In the genomic region with DNA sequence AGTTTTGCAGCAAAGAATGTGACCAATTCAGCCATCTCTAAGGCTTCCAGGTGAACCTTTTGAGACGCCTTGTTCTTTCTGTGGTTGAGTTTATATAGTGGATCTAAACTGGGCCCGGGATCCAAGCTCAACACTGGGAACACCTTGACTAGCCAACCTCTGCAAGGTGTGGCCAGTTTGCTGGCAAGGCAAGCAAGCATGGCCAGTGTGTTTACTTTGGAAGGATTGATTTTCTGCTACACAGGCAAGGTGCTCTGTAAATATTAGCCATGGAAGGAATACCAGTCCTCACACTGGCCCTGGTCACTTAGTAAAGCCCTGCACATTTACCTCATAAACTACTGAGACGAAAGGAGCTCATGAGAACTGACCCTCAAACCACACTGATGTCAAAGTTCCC, we compare ENCODE assay signal across 17 mouse cellular contexts.
DNase-seq lines count a peak whose midpoint lies in the region; ATAC-seq and TF ChIP-seq lines count a peak whose summit lies in the region.
"Had no signal": no experiment of that assay in that cellular context is flagged by ENCODE, and none has a peak within 500 bp of the region (broad histone marks: within the 10 kb centered on the region; RNA-seq: fewer than 3 reads in every experiment).

No protein-coding gene starts in this region.

- peak; percentile 42; the same call in 1 of the 2 replicates for ATAC-seq in intestine, embryonic 16.5 days
- peak; percentile 93 for ATAC-seq in liver, postnatal 0 days
- ATAC-seq: forebrain, embryonic 13.5 days; midbrain, embryonic 15.5 days had no signal

- WGBS in intestine, embryonic 16.5 days = 59% methylated on average over 3 of the region's 3 CpGs
- WGBS in kidney, adult 2 months = 50% methylated on average over 3 of the region's 3 CpGs
- 49% methylated on average over 3 of the region's 3 CpGs for WGBS in liver, postnatal 0 days (ENCODE audit: insufficient replicate concordance)

- no peaks in the 10 kb centered on the region for H3K9me3 ChIP-seq in intestine, embryonic 16.5 days (ENCODE audit: control insufficient read depth, low read length)
- H3K9me3 ChIP-seq in liver, postnatal 0 days (ENCODE audit: low read length) = no peaks in the 10 kb centered on the region
- H3K9me3 ChIP-seq: forebrain, embryonic 13.5 days; hindbrain, embryonic 15.5 days; midbrain, embryonic 15.5 days had no signal

- no peak for TF ChIP-seq CTCF in kidney, adult 2 months (conservative IDR thresholded peaks at IDR 0.05; ENCODE audit: insufficient read depth, insufficient read length, low read depth, low read length)
- TF ChIP-seq CTCF in liver, postnatal 0 days (IDR thresholded peaks at IDR 0.05; ENCODE audit: low read depth) = no peak

- no peak for TF ChIP-seq POLR2A in kidney, adult 2 months (IDR thresholded peaks at IDR 0.05; ENCODE audit: low read depth, low read length)

- H3K9ac ChIP-seq in intestine, embryonic 16.5 days (ENCODE audit: low read depth, low read length) = no peak overlapping the region
- H3K9ac ChIP-seq in liver, postnatal 0 days (replicated peaks) = no peak overlapping the region
- H3K9ac ChIP-seq: forebrain, embryonic 13.5 days; hindbrain, embryonic 15.5 days; lung, embryonic 14.5 days; midbrain, embryonic 15.5 days had no signal

- no peak for TF ChIP-seq EP300 in liver, postnatal 0 days (IDR thresholded peaks at IDR 0.05; ENCODE audit: low read depth)

- DNase-seq in kidney, adult 2 months = peak; percentile 74
- DNase-seq in kidney, postnatal 25 days = peak; percentile 36 to 69
- DNase-seq in liver, postnatal 0 days = peak; percentile 36
- no peak for DNase-seq in layer of hippocampus, postnatal 25 days (ENCODE audit: extremely low spot score in 1 of 2, low spot score in 1 of 2)
- no peak for DNase-seq in thymus, postnatal 0 days (ENCODE audit: low spot score)
- DNase-seq in thymus, postnatal 10 days (ENCODE audit: low spot score in 2 of 2) = no peak
- DNase-seq: adrenal gland, postnatal 10 days; cerebellum, adult 11-12 months; cerebellum, postnatal 36 days; heart, postnatal 14 days; lung, embryonic 14.5 days; spleen, adult 18-20 months had no signal

- peaks cover 6% of the 10 kb centered on the region; the same call in 1 of the 2 replicates for H3K4me1 ChIP-seq in intestine, embryonic 16.5 days (ENCODE audit: control insufficient read depth, insufficient read depth, low read length)
- H3K4me1 ChIP-seq in kidney, adult 2 months (ENCODE audit: control insufficient read depth, insufficient read depth, low read length) = peaks cover 10% of the 10 kb centered on the region; the same call in 1 of the 2 replicates
- H3K4me1 ChIP-seq in liver, postnatal 0 days (ENCODE audit: insufficient read depth) = peaks cover 9% of the 10 kb centered on the region
- H3K4me1 ChIP-seq: forebrain, embryonic 13.5 days; hindbrain, embryonic 15.5 days; midbrain, embryonic 15.5 days had no signal

- H3K36me3 ChIP-seq in intestine, embryonic 16.5 days (ENCODE audit: control insufficient read depth, insufficient read depth, low read length) = no peaks in the 10 kb centered on the region
- H3K36me3 ChIP-seq in kidney, adult 2 months (ENCODE audit: control insufficient read depth, insufficient read depth, low read length) = no peaks in the 10 kb centered on the region
- no peaks in the 10 kb centered on the region for H3K36me3 ChIP-seq in liver, postnatal 0 days (replicated peaks; ENCODE audit: insufficient read depth, low read length)
- H3K36me3 ChIP-seq: hindbrain, embryonic 15.5 days; midbrain, embryonic 15.5 days had no signal

- H3K27ac ChIP-seq in intestine, embryonic 16.5 days (ENCODE audit: low read length) = no peak overlapping the region
- H3K27ac ChIP-seq in kidney, adult 2 months (ENCODE audit: insufficient read depth, low read depth, low read length) = peak overlapping the region; percentile 67
- H3K27ac ChIP-seq in liver, postnatal 0 days (ENCODE audit: low read depth) = peak overlapping the region; percentile 66
- H3K27ac ChIP-seq: forebrain, embryonic 13.5 days; hindbrain, embryonic 15.5 days; midbrain, embryonic 15.5 days had no signal

- H3K27me3 ChIP-seq in intestine, embryonic 16.5 days (replicated peaks; ENCODE audit: control insufficient read depth, insufficient read depth, low read length) = no peaks in the 10 kb centered on the region
- no peaks in the 10 kb centered on the region for H3K27me3 ChIP-seq in kidney, adult 2 months (replicated peaks; ENCODE audit: control insufficient read depth, insufficient read depth, low read length)
- no peaks in the 10 kb centered on the region for H3K27me3 ChIP-seq in liver, postnatal 0 days (ENCODE audit: insufficient read depth, low read length)
- H3K27me3 ChIP-seq: forebrain, embryonic 13.5 days; hindbrain, embryonic 15.5 days; midbrain, embryonic 15.5 days had no signal

- H3K4me2 ChIP-seq in intestine, embryonic 16.5 days (ENCODE audit: low read depth, low read length) = no peak overlapping the region
- H3K4me2 ChIP-seq in liver, postnatal 0 days (ENCODE audit: low read depth, low read length) = no peak overlapping the region
- H3K4me2 ChIP-seq: forebrain, embryonic 13.5 days; heart, embryonic 11.5 days; hindbrain, embryonic 15.5 days; lung, embryonic 14.5 days; midbrain, embryonic 15.5 days had no signal

- H3K4me3 ChIP-seq in intestine, embryonic 16.5 days (ENCODE audit: low read length) = no peak overlapping the region
- H3K4me3 ChIP-seq in kidney, adult 2 months (ENCODE audit: insufficient read depth, low read depth, low read length) = no peak overlapping the region
- no peak overlapping the region for H3K4me3 ChIP-seq in liver, postnatal 0 days (ENCODE audit: low read depth, low read length)
- H3K4me3 ChIP-seq: forebrain, embryonic 13.5 days; hindbrain, embryonic 15.5 days; midbrain, embryonic 15.5 days had no signal

Comparison
In these comparisons a context has a peak if more than half of its experiments do, and no peak if none do; other contexts are left out.
1. DNase-seq: peak in kidney, adult 2 months (single experiment), kidney, postnatal 25 days (2 of 2) and liver, postnatal 0 days (single experiment); none in layer of hippocampus, postnatal 25 days (0 of 2), thymus, postnatal 0 days (single experiment) and thymus, postnatal 10 days (0 of 2).